Mouse (Mus musculus) lung, embryonic 14.5 days (tissue): ENCODE data around the gene Spata20. TPM values are rescaled to one million over a fixed set of nuclear protein-coding genes. Genes with fewer than 3 reads are reported as not detected.

Experiments used
- ATAC-seq: fragments of 200-750 bp; cut with Nextera tagmentation; 2 replicates; pipeline ENCODE4 v1.8.0; 2017; ENCODE audit warnings: mild to moderate bottlenecking, moderate TSS enrichment, moderate library complexity; ENCODE audit not compliant: insufficient read depth
- DNase-seq: peaks from one replicate; pipeline ENCODE4 v3.0.0-alpha.2; 2015
- H3K27ac ChIP-seq: fragments of 300-500 bp; sonication (generic); 2 replicates; pipeline ENCODE4 v1.5.1; 2014; ENCODE audit warnings: low read depth, mild to moderate bottlenecking, moderate library complexity
- H3K27me3 ChIP-seq: fragments of 300-500 bp; sonication (generic); 2 replicates; pipeline ENCODE4 v1.6.1; 2014; ENCODE audit warnings: low read length, control low read depth; ENCODE audit not compliant: insufficient read depth
- H3K36me3 ChIP-seq: fragments of 300-500 bp; sonication (generic); 2 replicates; pipeline ENCODE4 v1.6.1; 2014; ENCODE audit warnings: control low read depth; ENCODE audit not compliant: insufficient read depth
- H3K4me1 ChIP-seq: fragments of 300-500 bp; sonication (generic); 2 replicates; pipeline ENCODE4 v1.6.1; 2014; ENCODE audit warnings: antibody characterized with exemption, control low read depth; ENCODE audit not compliant: insufficient read depth
- H3K4me2 ChIP-seq: fragments of 300-500 bp; sonication (generic); 2 replicates; pipeline ENCODE4 v1.6.1; 2014; ENCODE audit warnings: mild to moderate bottlenecking
- H3K4me3 ChIP-seq: fragments of 300-500 bp; sonication (generic); 2 replicates; pipeline ENCODE4 v1.5.1; 2014; ENCODE audit warnings: low read depth, low read length
- H3K9ac ChIP-seq: fragments of 300-500 bp; sonication (generic); 2 replicates; pipeline ENCODE4 v1.6.1; 2014
- H3K9me3 ChIP-seq: fragments of 300-500 bp; sonication (generic); 2 replicates; pipeline ENCODE4 v1.6.1; 2016; ENCODE audit warnings: low read depth, low read length, control low read depth
- CTCF ChIP-seq: IDR thresholded peaks from 2 replicates; pipeline ENCODE4 v1.5.1; 2016; ENCODE audit warnings: antibody characterized with exemption, low read depth
- WGBS: fragments of 180-500 bp; shearing (Covaris S2); extraction: QIAGEN DNeasy Blood & Tissue Kit; methylation state at CpG from one replicate; pipeline ENCODE4 v1.1.7; 2014; 5-methylcytosine and 5-hydroxymethylcytosine counted together
- polyA plus RNA-seq: library from polyadenylated mRNA; unstranded; fragments of >200 nt; fragmentation: Nextera tagmentation; extraction: Ambion mirVana; gene quantifications from 2 replicates; pipeline ENCODE4 v1.2.1, GENCODE M21; 2014

The Spata20 gene
- polyA plus RNA-seq, 1 experiment from 2014 or later: 0.42 TPM

- Histone ChIP-seq H3K9ac (no peak overlapping the region), H3K9me3 (no peaks in the 10 kb centered on the region), H3K27ac (no peak overlapping the region), H3K4me2 (no peak overlapping the region), H3K36me3 (0 out of 2 replicates have a peak, but pooled peaks cover 2% of the 10 kb centered on the region), H3K27me3 (no peaks in the 10 kb centered on the region), H3K4me1 (peaks cover 8% of the 10 kb centered on the region; the same call in 1 of the 2 replicates), H3K4me3 (no peak overlapping the region)
- DNase-seq (no peak), ATAC-seq (no peak)
- WGBS: 76% methylated on average over 8 of the region's 8 CpGs
- no peak for TF ChIP-seq CTCF
Measured at GRCm38 (mm10) chr11:94501482-94501881, 15.5 kb upstream of the Spata20 start.

GRCm38 (mm10) chr11:94500362-94500761 lies 14.4 kb upstream of the Spata20 start:
- DNase-seq: no peak
- WGBS: 18% methylated on average over 8 of the region's 8 CpGs

GRCm38 (mm10) chr11:94499661-94500152 lies 13.7 kb upstream of the Spata20 start, which contains the start of gene Epn3:
TSS of gene Epn3 (minus strand) at chr11:94499974.
- no peaks in the 10 kb centered on the region for H3K9me3 ChIP-seq
- TF ChIP-seq CTCF: peak; percentile 32
- DNase-seq (peak; percentile 83), ATAC-seq (peak; percentile 82)
- H3K4me3 ChIP-seq: peak within 1 kb of the TSS; percentile 45
- H3K4me1 ChIP-seq: peaks cover 11% of the 10 kb centered on the region
- 0 out of 2 replicates have a peak, but pooled peaks cover 3% of the 10 kb centered on the region for H3K36me3 ChIP-seq
- H3K9ac ChIP-seq: peak within 1 kb of the TSS; percentile 62
- H3K4me2 ChIP-seq: peak within 1 kb of the TSS; percentile 69
- no peaks in the 10 kb centered on the region for H3K27me3 ChIP-seq
- H3K27ac ChIP-seq: peak within 1 kb of the TSS; percentile 92
- WGBS: under 1% methylated on average over 26 of the region's 26 CpGs

More at GRCm38 (mm10) chr11:94500362-94500761, 14.4 kb upstream of the Spata20 start:
- no peak overlapping the region; the same call in 1 of the 2 replicates for H3K4me3 ChIP-seq
- no peak for TF ChIP-seq CTCF
- peak overlapping the region; percentile 62; the same call in 1 of the 2 replicates for H3K9ac ChIP-seq
- H3K4me1 ChIP-seq: peaks cover 8% of the 10 kb centered on the region; the same call in 1 of the 2 replicates
- peak overlapping the region; percentile 69 for H3K4me2 ChIP-seq
- H3K36me3 ChIP-seq: 0 out of 2 replicates have a peak, but pooled peaks cover 3% of the 10 kb centered on the region
- no peaks in the 10 kb centered on the region for H3K9me3 ChIP-seq
- ATAC-seq: no peak
- no peaks in the 10 kb centered on the region for H3K27me3 ChIP-seq
- peak overlapping the region; percentile 92 for H3K27ac ChIP-seq

- Histone ChIP-seq H3K27ac (peak overlapping the region; percentile 92), H3K4me3 (peak overlapping the region; percentile 45), H3K27me3 (no peaks in the 10 kb centered on the region), H3K36me3 (0 out of 2 replicates have a peak, but pooled peaks cover 4% of the 10 kb centered on the region), H3K4me1 (peaks cover 12% of the 10 kb centered on the region), H3K4me2 (peak overlapping the region; percentile 69), H3K9ac (peak overlapping the region; percentile 62), H3K9me3 (no peaks in the 10 kb centered on the region)
- TF ChIP-seq CTCF: no peak
- 0% methylated on average over 2 of the region's 2 CpGs for WGBS
- DNase-seq (peak; percentile 20), ATAC-seq (no peak)
Measured at GRCm38 (mm10) chr11:94499035-94499434, 13.1 kb upstream of the Spata20 start.

- TF ChIP-seq CTCF: no peak
- Histone ChIP-seq H3K4me2 (peak overlapping the region; percentile 69), H3K4me3 (peak overlapping the region; percentile 45), H3K27me3 (no peaks in the 10 kb centered on the region), H3K4me1 (peaks cover 12% of the 10 kb centered on the region), H3K36me3 (peaks cover 10% of the 10 kb centered on the region), H3K27ac (peak overlapping the region; percentile 92), H3K9me3 (no peaks in the 10 kb centered on the region), H3K9ac (peak overlapping the region; percentile 62)
- WGBS: 17% methylated on average over 19 of the region's 19 CpGs
- DNase-seq (peak; percentile 65), ATAC-seq (peak; percentile 35; the same call in 1 of the 2 replicates)
Measured at GRCm38 (mm10) chr11:94498093-94498996, 12.4 kb upstream of the Spata20 start.

GRCm38 (mm10) chr11:94495415-94495814 lies 9.4 kb upstream of the Spata20 start:
- peak; percentile 62 for DNase-seq
- Histone ChIP-seq H3K27me3 (no peaks in the 10 kb centered on the region), H3K36me3 (peaks cover 11% of the 10 kb centered on the region), H3K9ac (0 out of 2 replicates have a peak overlapping the region, but pooled peaks have one; percentile 13), H3K27ac (peak overlapping the region; percentile 69), H3K4me1 (peaks cover 20% of the 10 kb centered on the region), H3K4me3 (no peak overlapping the region), H3K9me3 (no peaks in the 10 kb centered on the region), H3K4me2 (0 out of 2 replicates have a peak overlapping the region, but pooled peaks have one; percentile 18)
- TF ChIP-seq CTCF: no peak
- WGBS: 65% methylated on average over 3 of the region's 3 CpGs
- ATAC-seq: no peak

GRCm38 (mm10) chr11:94491749-94492099 lies 5.7 kb upstream of the Spata20 start:
- Histone ChIP-seq H3K4me1 (peaks cover 14% of the 10 kb centered on the region; the same call in 1 of the 2 replicates), H3K36me3 (peaks cover 11% of the 10 kb centered on the region), H3K4me2 (peak overlapping the region; percentile 78), H3K27me3 (0 out of 2 replicates have a peak, but pooled peaks cover 5% of the 10 kb centered on the region), H3K27ac (no peak overlapping the region), H3K4me3 (peak overlapping the region; percentile 47), H3K9me3 (no peaks in the 10 kb centered on the region), H3K9ac (no peak overlapping the region)
- WGBS: 57% methylated on average over 7 of the region's 7 CpGs
- no peak for TF ChIP-seq CTCF
- DNase-seq (no peak), ATAC-seq (no peak)
